In genomic region chr7:110818206-110818605, GRCm38 (mm10) we compare ENCODE assay signal across 12 mouse cellular contexts. TPM values are rescaled to one million over a fixed set of nuclear protein-coding genes. Genes with fewer than 3 reads are reported as not detected.
A peak's percentile ranks its signal among the peaks of the same experiment; 100 is the strongest.
DNase-seq lines count a peak whose midpoint lies in the region; ATAC-seq and TF ChIP-seq lines count a peak whose summit lies in the region.
"Had no signal": no experiment of that assay in that cellular context is flagged by ENCODE, and none has a peak within 500 bp of the region (broad histone marks: within the 10 kb centered on the region; RNA-seq: fewer than 3 reads in every experiment).

No protein-coding gene starts in this region.

- no peaks in the 10 kb centered on the region for H3K27me3 ChIP-seq in lung, embryonic 14.5 days (ENCODE audit: insufficient read depth, low read length)
- H3K27me3 ChIP-seq in forebrain, embryonic 16.5 days (replicated peaks; ENCODE audit: control insufficient read depth, insufficient read depth, low read length): no peaks in the 10 kb centered on the region
- H3K27me3 ChIP-seq: limb, embryonic 15.5 days had no signal

- no peak overlapping the region for H3K4me3 ChIP-seq in lung, embryonic 14.5 days (ENCODE audit: low read depth, low read length)
- H3K4me3 ChIP-seq in lung, adult 2 months (replicated peaks; ENCODE audit: extremely low read depth, low read depth, low read length): no peak overlapping the region
- H3K4me3 ChIP-seq in forebrain, embryonic 16.5 days (replicated peaks; ENCODE audit: low read length): no peak overlapping the region
- H3K4me3 ChIP-seq: limb, embryonic 15.5 days had no signal

- WGBS in lung, embryonic 14.5 days: 54% methylated on average over 6 of the region's 6 CpGs
- 46% methylated on average over 6 of the region's 6 CpGs for WGBS in lung, adult 2 months
- 82% methylated on average over 6 of the region's 6 CpGs for WGBS in forebrain, embryonic 16.5 days

- no peak for ATAC-seq in lung, embryonic 14.5 days (ENCODE audit: insufficient read depth)
- ATAC-seq in megakaryocyte progenitor cell, adult 5-6 weeks (replicated peaks; ENCODE audit: poor library complexity): peak; percentile 36
- ATAC-seq in forebrain, embryonic 16.5 days: no peak

- no peak for TF ChIP-seq CTCF in lung, embryonic 14.5 days (IDR thresholded peaks at IDR 0.05; ENCODE audit: low read depth)
- TF ChIP-seq CTCF in lung, adult 2 months (IDR thresholded peaks at IDR 0.05; ENCODE audit: insufficient read depth, low read length): no peak

- H3K36me3 ChIP-seq in lung, embryonic 14.5 days (ENCODE audit: insufficient read depth): peaks cover 19% of the 10 kb centered on the region
- H3K36me3 ChIP-seq in forebrain, embryonic 16.5 days (ENCODE audit: control insufficient read depth, insufficient read depth): no peaks in the 10 kb centered on the region

- H3K27ac ChIP-seq in lung, embryonic 14.5 days (ENCODE audit: low read depth): 0 out of 2 replicates have a peak overlapping the region, but pooled peaks have one; percentile 33
- H3K27ac ChIP-seq in forebrain, embryonic 16.5 days (ENCODE audit: low read length): no peak overlapping the region
- H3K27ac ChIP-seq: limb, embryonic 15.5 days had no signal

- no peak overlapping the region for H3K4me2 ChIP-seq in lung, embryonic 14.5 days
- no peak overlapping the region for H3K4me2 ChIP-seq in forebrain, embryonic 16.5 days (ENCODE audit: low read length)
- H3K4me2 ChIP-seq: limb, embryonic 15.5 days had no signal

- H3K9me3 ChIP-seq in lung, embryonic 14.5 days (ENCODE audit: low read depth, low read length): no peaks in the 10 kb centered on the region
- no peaks in the 10 kb centered on the region for H3K9me3 ChIP-seq in forebrain, embryonic 16.5 days (ENCODE audit: control insufficient read depth, low read length)
- H3K9me3 ChIP-seq: limb, embryonic 15.5 days had no signal

- H3K4me1 ChIP-seq in lung, embryonic 14.5 days (ENCODE audit: insufficient read depth): no peaks in the 10 kb centered on the region
- H3K4me1 ChIP-seq in lung, adult 2 months (ENCODE audit: control insufficient read depth, insufficient read depth, low read length): peaks cover 9% of the 10 kb centered on the region; the same call in 1 of the 2 replicates
- H3K4me1 ChIP-seq in forebrain, embryonic 16.5 days (replicated peaks; ENCODE audit: control insufficient read depth, insufficient read depth, low read length): peaks cover 3% of the 10 kb centered on the region; the same call in 1 of the 2 replicates

- DNase-seq in cerebellum, postnatal 14 days: peak; percentile 35 to 37
- no peak for DNase-seq in cerebellum, adult 11 months
- DNase-seq in lung, embryonic 14.5 days: no peak
- DNase-seq in lung, adult 2 months: no peak
- peak; percentile 49 for DNase-seq in kidney, postnatal 14 days
- no peak for DNase-seq in right cerebral cortex, postnatal 14 days
- DNase-seq: B cell, adult 2 months; right cerebral cortex, adult 18-20 months had no signal

- H3K9ac ChIP-seq in lung, embryonic 14.5 days: no peak overlapping the region
- H3K9ac ChIP-seq in forebrain, embryonic 16.5 days (replicated peaks; ENCODE audit: low read depth, low read length): no peak overlapping the region
- H3K9ac ChIP-seq: limb, embryonic 15.5 days had no signal

- TF ChIP-seq POLR2A in lung, adult 2 months (IDR thresholded peaks at IDR 0.05; ENCODE audit: borderline replicate concordance, extremely low read depth, low read depth, low read length): no peak

RNA-seq across cellular contexts. Expression of gene Rnf141, which starts 26.1 kb away (rescaled TPM):
- 37.1 and 39.1 TPM in 2 replicates for polyA plus RNA-seq in lung, embryonic 14.5 days (2014; fragmentation: Nextera tagmentation; extraction: Ambion mirVana)
- polyA plus RNA-seq in lung, adult 2 months (2012; rRNA removed): 36.3 and 53.1 TPM in 2 replicates
- 20.1 and 34.9 TPM in 2 replicates for total RNA-seq in megakaryocyte progenitor cell, adult 5-6 weeks (2015)
- total RNA-seq in megakaryocyte progenitor cell, adult 5-6 weeks (2017): 26.2 and 35.4 TPM in 2 replicates
- 45.6 and 51.0 TPM in 2 replicates for polyA plus RNA-seq in forebrain, embryonic 16.5 days (2015; fragmentation: Nextera tagmentation; extraction: Ambion mirVana)

RNA-seq across cellular contexts. Expression of gene Lyve1, which starts 44.8 kb away (rescaled TPM):
- 33.8 and 37.6 TPM in 2 replicates for polyA plus RNA-seq in lung, embryonic 14.5 days (2014; fragmentation: Nextera tagmentation; extraction: Ambion mirVana)
- polyA plus RNA-seq in lung, adult 2 months (2012; rRNA removed): 82.0 and 157 TPM in 2 replicates
- total RNA-seq in megakaryocyte progenitor cell, adult 5-6 weeks (2015): 0.10 TPM in 1 of 2 replicates, not detected in the other
- total RNA-seq in megakaryocyte progenitor cell, adult 5-6 weeks (2017): not detected in 2 replicates
- 5.2 and 8.1 TPM in 2 replicates for polyA plus RNA-seq in forebrain, embryonic 16.5 days (2015; fragmentation: Nextera tagmentation; extraction: Ambion mirVana)
- total RNA-seq: common myeloid progenitor, adult 5-6 weeks had no signal

RNA-seq across cellular contexts. Expression of gene Ampd3, which starts 50.2 kb away (rescaled TPM):
- polyA plus RNA-seq in lung, embryonic 14.5 days (2014; fragmentation: Nextera tagmentation; extraction: Ambion mirVana): 1.4 and 2.6 TPM in 2 replicates
- 21.8 and 23.5 TPM in 2 replicates for polyA plus RNA-seq in lung, adult 2 months (2012; rRNA removed)
- total RNA-seq in megakaryocyte progenitor cell, adult 5-6 weeks (2015): 8.6 and 9.1 TPM in 2 replicates
- 3.8 and 10.8 TPM in 2 replicates for total RNA-seq in megakaryocyte progenitor cell, adult 5-6 weeks (2017)
- 6.2 and 8.5 TPM in 2 replicates for polyA plus RNA-seq in forebrain, embryonic 16.5 days (2015; fragmentation: Nextera tagmentation; extraction: Ambion mirVana)

Comparison
In these comparisons a context has a peak if more than half of its experiments do, and no peak if none do; other contexts are left out.
1. DNase-seq: peak in cerebellum, postnatal 14 days (2 of 2) and kidney, postnatal 14 days (single experiment); none in cerebellum, adult 11 months (single experiment), lung, embryonic 14.5 days (single experiment), lung, adult 2 months (single experiment) and right cerebral cortex, postnatal 14 days (single experiment).